Mouse (Mus musculus): ENCODE measurements at regions not wholly inside any gene's neighbourhood (a gene's known extent, or its start where the extent isn't known, plus 50 kb on each side); places are given as distances from the start of the nearest gene placed in this dataset.

GRCm38 (mm10) chr10:117574915-117575314 is 54.4 kb upstream of the Cpm start:
- Histone ChIP-seq H3K4me1 (ENCODE audit: control insufficient read depth, insufficient read depth, low read length) (peaks cover 3% of the 10 kb centered on the region), H3K27me3 (ENCODE audit: control insufficient read depth, insufficient read depth, low read length) (peaks cover 2% of the 10 kb centered on the region; the same call in 1 of the 2 replicates)
- TF ChIP-seq CTCF (IDR thresholded peaks at IDR 0.05; ENCODE audit: control insufficient read depth, insufficient read depth, insufficient replicate concordance, low read depth, low read length) (no peak), POLR2A (IDR thresholded peaks at IDR 0.05; ENCODE audit: control insufficient read depth, low read depth, low read length) (no peak)

GRCm38 (mm10) chr10:117574056-117574727 is 55.1 kb upstream of the Cpm start:
- Histone ChIP-seq H3K36me3 (ENCODE audit: control insufficient read depth, insufficient read depth, low read length) (no peaks in the 10 kb centered on the region), H3K27ac (ENCODE audit: control insufficient read depth, insufficient read depth, low read depth, low read length) (no peak overlapping the region), H3K4me1 (ENCODE audit: control insufficient read depth, insufficient read depth, low read length) (peaks cover 3% of the 10 kb centered on the region), H3K27me3 (ENCODE audit: control insufficient read depth, insufficient read depth, low read length) (peaks cover 2% of the 10 kb centered on the region; the same call in 1 of the 2 replicates), H3K4me3 (ENCODE audit: control insufficient read depth, low read depth, low read length) (no peak overlapping the region)
- TF ChIP-seq POLR2A (IDR thresholded peaks at IDR 0.05; ENCODE audit: control insufficient read depth, low read depth, low read length) (no peak), CTCF (IDR thresholded peaks at IDR 0.05; ENCODE audit: control insufficient read depth, insufficient read depth, insufficient replicate concordance, low read depth, low read length) (no peak)

More at GRCm38 (mm10) chr10:117574915-117575314, 54.4 kb upstream of the Cpm start:
- Histone ChIP-seq H3K4me3 (ENCODE audit: control insufficient read depth, low read depth, low read length) (no peak overlapping the region), H3K36me3 (ENCODE audit: control insufficient read depth, insufficient read depth, low read length) (no peaks in the 10 kb centered on the region), H3K27ac (ENCODE audit: control insufficient read depth, insufficient read depth, low read depth, low read length) (no peak overlapping the region)

- H3K27ac ChIP-seq (ENCODE audit: control insufficient read depth, insufficient read depth, low read depth, low read length), result no peak overlapping the region
- TF ChIP-seq POLR2A (IDR thresholded peaks at IDR 0.05; ENCODE audit: control insufficient read depth, low read depth, low read length) (no peak), CTCF (IDR thresholded peaks at IDR 0.05; ENCODE audit: control insufficient read depth, insufficient read depth, insufficient replicate concordance, low read depth, low read length) (no peak)
- H3K4me3 ChIP-seq (ENCODE audit: control insufficient read depth, low read depth, low read length), result no peak overlapping the region
- H3K27me3 ChIP-seq (ENCODE audit: control insufficient read depth, insufficient read depth, low read length), result peaks cover 2% of the 10 kb centered on the region; the same call in 1 of the 2 replicates
- H3K36me3 ChIP-seq (ENCODE audit: control insufficient read depth, insufficient read depth, low read length), result no peaks in the 10 kb centered on the region
- peaks cover 3% of the 10 kb centered on the region for H3K4me1 ChIP-seq (ENCODE audit: control insufficient read depth, insufficient read depth, low read length)
These were observed 55.8 kb upstream of the Cpm start for GRCm38 (mm10) chr10:117573596-117573850.

- H3K27ac ChIP-seq (ENCODE audit: control insufficient read depth, insufficient read depth, low read depth, low read length), result no peak overlapping the region
- TF ChIP-seq CTCF (IDR thresholded peaks at IDR 0.05; ENCODE audit: control insufficient read depth, insufficient read depth, insufficient replicate concordance, low read depth, low read length) (no peak), POLR2A (IDR thresholded peaks at IDR 0.05; ENCODE audit: control insufficient read depth, low read depth, low read length) (no peak)
These were observed 56.3 kb upstream of the Cpm start for GRCm38 (mm10) chr10:117572746-117573595.

GRCm38 (mm10) chr10:117571891-117572573 is 57.3 kb upstream of the Cpm start:
- Histone ChIP-seq H3K36me3 (ENCODE audit: control insufficient read depth, insufficient read depth, low read length) (no peaks in the 10 kb centered on the region), H3K27me3 (ENCODE audit: control insufficient read depth, insufficient read depth, low read length) (peaks cover 2% of the 10 kb centered on the region; the same call in 1 of the 2 replicates), H3K4me1 (ENCODE audit: control insufficient read depth, insufficient read depth, low read length) (peaks cover 3% of the 10 kb centered on the region), H3K4me3 (ENCODE audit: control insufficient read depth, low read depth, low read length) (no peak overlapping the region), H3K27ac (ENCODE audit: control insufficient read depth, insufficient read depth, low read depth, low read length) (no peak overlapping the region)
- TF ChIP-seq POLR2A (IDR thresholded peaks at IDR 0.05; ENCODE audit: control insufficient read depth, low read depth, low read length) (no peak), CTCF (IDR thresholded peaks at IDR 0.05; ENCODE audit: control insufficient read depth, insufficient read depth, insufficient replicate concordance, low read depth, low read length) (no peak)

More at GRCm38 (mm10) chr10:117572746-117573595, 56.3 kb upstream of the Cpm start:
- Histone ChIP-seq H3K36me3 (ENCODE audit: control insufficient read depth, insufficient read depth, low read length) (no peaks in the 10 kb centered on the region), H3K4me1 (ENCODE audit: control insufficient read depth, insufficient read depth, low read length) (peaks cover 3% of the 10 kb centered on the region), H3K27me3 (ENCODE audit: control insufficient read depth, insufficient read depth, low read length) (peaks cover 2% of the 10 kb centered on the region; the same call in 1 of the 2 replicates), H3K4me3 (ENCODE audit: control insufficient read depth, low read depth, low read length) (no peak overlapping the region)

- H3K27ac ChIP-seq (ENCODE audit: control insufficient read depth, insufficient read depth, low read depth, low read length), result no peak overlapping the region
- H3K4me1 ChIP-seq (ENCODE audit: control insufficient read depth, insufficient read depth, low read length), result peaks cover 3% of the 10 kb centered on the region
- no peak for TF ChIP-seq CTCF (IDR thresholded peaks at IDR 0.05; ENCODE audit: control insufficient read depth, insufficient read depth, insufficient replicate concordance, low read depth, low read length)
- no peaks in the 10 kb centered on the region for H3K36me3 ChIP-seq (ENCODE audit: control insufficient read depth, insufficient read depth, low read length)
- no peak overlapping the region for H3K4me3 ChIP-seq (ENCODE audit: control insufficient read depth, low read depth, low read length)
- peaks cover 2% of the 10 kb centered on the region; the same call in 1 of the 2 replicates for H3K27me3 ChIP-seq (ENCODE audit: control insufficient read depth, insufficient read depth, low read length)
These were observed 58.1 kb upstream of the Cpm start for GRCm38 (mm10) chr10:117570971-117571861.

Measured in testis, adult 2 months (tissue).